Mouse (Mus musculus): ENCODE measurements around the gene Pold4. TPM values are rescaled to one million over a fixed set of nuclear protein-coding genes. Genes with fewer than 3 reads are reported as not detected.
"Not testable (repeated sequence)": the region's sequence is repeated elsewhere in the genome, so short reads cannot be mapped to it uniquely, and the experiment has no call there.

The Pold4 gene
- polyA plus RNA-seq, 2 experiments from 2014 or later: 117 to 151 TPM

DNA sequence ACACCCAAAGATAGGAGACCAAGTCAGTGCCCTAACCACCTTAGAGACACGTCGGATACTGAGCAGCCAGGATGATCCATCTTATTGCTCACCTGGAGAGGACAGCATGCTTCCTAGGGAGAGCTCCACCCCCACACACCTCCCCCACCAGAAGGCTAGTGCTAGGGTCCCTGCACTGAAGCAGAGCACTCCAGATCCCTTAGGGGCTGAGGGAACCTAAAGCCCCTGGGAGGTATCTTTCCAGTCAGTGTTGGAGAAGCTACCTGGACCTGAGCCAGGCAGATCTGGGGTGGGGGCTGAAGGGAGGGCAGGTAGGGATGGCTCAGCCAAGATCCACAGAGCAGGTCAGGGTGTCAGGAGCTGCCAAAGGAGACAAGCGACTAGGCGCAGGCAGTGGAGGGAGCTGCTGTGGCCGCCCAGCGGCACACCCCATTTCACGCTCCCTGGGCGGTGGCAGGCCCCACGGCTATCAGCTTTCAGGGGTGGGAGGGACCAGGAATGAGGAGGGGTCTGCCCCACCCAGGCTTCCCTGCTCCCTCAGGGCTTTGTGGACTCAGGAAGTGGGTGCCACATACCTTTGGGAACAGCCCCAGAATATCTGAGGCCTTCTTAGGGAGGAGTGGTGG is 2.1 kb upstream of the Pold4 start:
- no peak for ATAC-seq

- ATAC-seq: no peak
Measured at GRCm38 (mm10) chr19:4230415-4230814, 1.3 kb upstream of the Pold4 start.

DNA sequence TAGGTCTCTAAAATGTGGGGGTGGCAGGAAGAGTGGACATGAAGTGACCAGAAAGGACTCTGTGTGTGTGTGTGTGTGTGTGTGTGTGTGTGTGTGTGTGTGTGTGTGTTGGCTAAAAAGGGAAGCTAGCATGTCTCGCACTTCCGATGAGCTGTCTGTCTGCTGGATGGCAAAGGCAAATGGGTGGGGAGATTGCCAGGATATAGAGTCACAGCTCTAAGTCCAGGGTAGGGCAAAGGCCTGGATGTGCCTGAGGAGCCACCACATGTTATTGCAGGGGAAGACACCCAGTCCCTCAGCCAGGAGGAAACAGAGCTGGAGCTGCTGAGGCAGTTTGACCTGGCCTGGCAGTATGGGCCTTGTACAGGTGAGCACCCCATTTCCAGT is 480 bp downstream of the Pold4 start:
- ATAC-seq: peak; percentile 45

GRCm38 (mm10) chr19:4232651-4233050 is 952 bp downstream of the Pold4 start:
- ATAC-seq: no peak

DNA sequence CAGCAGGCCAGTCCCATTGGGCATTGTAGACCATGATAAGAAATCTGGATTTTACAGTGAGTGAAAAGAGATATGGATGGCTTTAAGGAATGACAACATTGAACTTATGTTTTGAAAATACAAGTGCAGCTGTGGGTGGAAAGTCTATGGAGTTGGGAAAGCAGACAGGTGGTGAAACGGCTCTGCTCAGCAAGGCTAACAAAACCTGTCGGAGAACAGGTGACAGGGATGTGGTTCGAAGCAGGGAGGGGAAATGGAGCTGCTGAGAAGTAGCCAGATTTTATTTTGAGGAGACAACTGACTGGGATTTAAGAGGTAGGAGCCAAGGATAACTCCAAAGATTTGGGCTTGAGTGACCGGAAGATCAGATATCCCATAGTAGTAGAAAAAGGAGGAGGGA is 2.8 kb downstream of the Pold4 start:
- no peak for ATAC-seq

GRCm38 (mm10) chr19:4240247-4240668 is 8.6 kb downstream of the Pold4 start:
- ATAC-seq: no peak

- ATAC-seq: no peak
Measured at GRCm38 (mm10) chr19:4242416-4242815, 10.7 kb downstream of the Pold4 start.

DNA sequence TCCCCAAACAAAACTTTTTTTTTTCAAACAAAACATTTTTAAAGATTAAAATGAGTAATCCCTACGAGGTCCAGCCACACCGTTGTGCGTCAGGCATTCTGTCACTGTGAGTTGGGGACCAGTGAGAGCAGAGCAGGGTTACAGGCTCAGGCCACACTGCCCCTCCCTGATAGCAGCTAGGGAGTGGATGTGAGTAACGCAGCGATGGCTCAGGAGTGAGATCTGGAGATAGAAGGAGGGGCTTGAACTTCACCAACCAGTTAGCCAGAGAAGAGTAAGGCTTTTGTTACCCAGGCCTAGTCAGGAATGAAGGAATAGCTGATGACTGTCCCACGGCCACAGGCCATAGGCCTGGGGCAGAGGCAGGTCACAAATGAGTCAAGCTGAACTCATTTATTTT is 13.1 kb downstream of the Pold4 start:
- ATAC-seq: no peak

DNA sequence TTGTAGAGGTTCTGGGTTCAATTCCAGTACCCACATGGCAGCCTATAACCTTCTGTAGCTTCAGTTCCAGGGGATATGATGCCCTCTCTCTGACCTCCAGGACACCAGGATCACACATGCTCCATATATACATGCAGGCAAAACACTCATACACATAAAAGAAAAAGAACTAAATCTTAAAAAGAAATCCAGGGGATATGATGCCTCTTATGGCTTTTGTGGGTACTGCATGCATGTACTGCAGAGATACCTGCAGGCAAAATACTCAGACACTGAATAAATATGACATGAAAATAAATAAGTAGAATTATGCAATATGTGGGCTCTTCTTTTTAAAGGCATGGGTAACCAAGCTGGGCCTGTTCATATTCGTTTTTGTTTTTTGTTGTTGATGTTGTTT is 15.3 kb downstream of the Pold4 start:
- ATAC-seq: no peak

DNA sequence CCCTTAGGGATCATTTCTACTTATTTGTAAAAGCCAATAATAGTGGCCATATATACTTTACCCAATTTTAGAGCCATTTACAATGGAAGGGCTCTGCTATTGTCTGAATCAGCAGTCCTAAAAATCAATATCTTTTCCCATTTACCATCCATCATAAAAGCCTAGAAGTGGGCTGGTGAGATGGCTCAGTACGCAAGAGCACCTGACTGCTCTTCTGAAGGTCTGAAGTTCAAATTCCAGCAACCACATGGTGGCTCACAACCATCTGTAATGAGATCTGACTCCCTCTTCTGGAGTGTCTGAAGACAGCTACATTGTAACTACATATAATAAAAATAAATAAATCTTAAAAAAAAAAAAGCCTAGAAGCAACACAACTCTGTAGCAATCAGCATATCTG is 17.0 kb downstream of the Pold4 start:
- ATAC-seq: not testable (repeated sequence)

- ATAC-seq: no peak
Measured at GRCm38 (mm10) chr19:4254230-4254629, 22.5 kb downstream of the Pold4 start.

GRCm38 (mm10) chr19:4255583-4256162 is 24.0 kb downstream of the Pold4 start:
- no peak for ATAC-seq

DNA sequence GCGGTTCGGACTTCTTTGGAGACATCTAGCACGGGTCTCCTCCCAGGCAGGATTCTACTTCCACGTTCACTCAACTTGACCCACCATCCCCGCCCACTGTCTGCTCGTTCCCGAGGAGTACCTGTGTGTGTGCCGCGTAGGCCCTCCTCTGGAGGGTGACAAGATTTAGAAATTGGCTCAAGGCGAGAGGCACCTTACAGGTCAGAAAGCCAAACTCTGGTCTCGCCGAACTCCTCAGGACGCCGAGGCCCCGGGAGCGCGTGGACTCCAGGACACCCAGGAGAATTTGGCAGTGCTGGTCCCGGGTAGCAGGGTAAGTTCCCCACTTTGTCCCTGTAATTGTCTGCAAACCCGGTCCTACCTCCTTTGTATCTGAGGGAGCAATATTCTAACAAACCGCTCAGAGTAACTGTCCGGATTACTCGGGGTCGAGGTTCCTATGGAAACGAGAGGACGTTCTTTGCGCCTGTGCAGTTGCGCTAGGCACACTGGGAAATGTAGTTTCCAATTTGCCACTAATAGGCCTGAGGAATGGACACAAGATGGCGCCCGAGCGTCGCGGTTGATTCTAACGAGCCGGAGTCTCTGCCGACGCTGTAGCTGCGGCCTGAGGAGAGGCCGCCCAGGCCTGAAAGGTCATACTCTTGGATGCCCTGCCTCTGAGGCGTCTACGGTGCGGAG is 25.7 kb downstream of the Pold4 start:
- peak; percentile 78 for ATAC-seq

DNA sequence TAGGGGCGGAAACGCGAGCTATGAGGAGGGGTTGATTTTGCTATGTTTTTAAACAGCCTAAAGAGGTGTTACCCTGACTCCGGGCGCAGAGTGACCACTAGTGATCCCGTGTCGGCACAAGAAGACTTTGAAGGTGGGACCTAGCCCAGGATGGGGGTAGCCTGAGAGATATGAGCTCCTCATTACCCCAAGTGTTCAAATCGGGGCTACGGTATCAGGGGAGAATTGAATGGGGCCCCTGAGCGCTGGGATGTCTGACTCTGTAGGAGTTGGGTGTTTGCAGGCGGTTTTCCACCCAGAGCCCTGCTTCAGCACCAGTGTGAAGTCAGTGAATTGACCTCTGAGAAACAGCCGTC is 26.2 kb downstream of the Pold4 start:
- ATAC-seq: no peak

DNA sequence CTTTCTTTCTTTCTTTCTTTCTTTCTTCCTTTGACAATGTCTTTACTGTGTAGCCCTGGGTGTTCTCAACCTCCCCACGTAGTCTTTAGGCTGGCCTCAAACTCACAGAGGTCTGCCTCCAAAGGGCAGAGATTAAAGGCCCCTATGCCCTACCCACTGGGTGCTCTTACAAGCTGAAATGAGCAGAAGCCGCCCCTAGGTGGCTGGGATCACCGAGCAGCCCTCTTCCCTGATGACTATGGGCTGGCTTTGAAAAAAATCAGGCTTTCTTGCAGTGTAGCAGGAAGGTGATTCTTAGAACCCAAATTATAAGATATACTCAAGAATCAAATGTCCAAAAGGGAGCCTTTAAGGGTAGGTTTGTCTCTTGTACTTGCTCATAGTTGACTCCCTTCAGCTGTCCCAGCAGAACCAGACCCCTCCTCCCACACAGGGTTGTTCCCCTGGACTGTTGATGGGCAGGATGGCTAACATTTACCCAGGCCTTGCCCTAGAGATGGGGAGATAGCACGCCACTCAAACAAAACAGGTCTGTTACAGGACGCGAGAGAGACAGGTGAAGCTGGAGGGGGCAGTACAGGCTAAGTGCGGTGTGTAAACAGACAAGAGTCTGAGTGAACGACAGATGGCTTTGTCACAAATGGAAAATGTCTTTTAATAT is 29.5 kb downstream of the Pold4 start:
- ATAC-seq: peak; percentile 37

- no peak for ATAC-seq
Measured at GRCm38 (mm10) chr19:4262756-4263155, 31.1 kb downstream of the Pold4 start.

DNA sequence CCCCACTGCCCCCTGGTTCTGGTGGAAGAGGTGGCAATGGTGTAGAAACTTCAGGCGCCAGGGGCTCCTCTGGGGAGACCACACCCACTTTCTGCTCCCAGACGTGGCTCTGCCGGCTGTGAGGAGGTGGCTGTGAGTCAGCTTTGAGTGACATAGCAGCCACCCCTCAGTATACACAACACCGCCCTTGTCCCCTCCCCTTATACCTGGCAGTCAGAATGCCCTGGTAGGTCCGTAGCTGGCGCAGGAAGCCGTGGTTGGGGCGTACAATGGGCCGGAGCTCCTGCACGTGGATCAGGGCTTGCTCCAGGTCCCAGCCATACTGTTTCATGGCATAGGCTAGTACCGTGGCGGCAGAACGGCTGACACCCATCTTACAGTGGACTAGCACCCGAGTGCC is 32.0 kb downstream of the Pold4 start:
- no peak for ATAC-seq

GRCm38 (mm10) chr19:4264171-4264780 is 32.6 kb downstream of the Pold4 start:
- no peak for ATAC-seq

- no peak for ATAC-seq
Measured at GRCm38 (mm10) chr19:4265956-4266355, 34.3 kb downstream of the Pold4 start.

- ATAC-seq: peak; percentile 61
Measured at GRCm38 (mm10) chr19:4268566-4269361, 37.1 kb downstream of the Pold4 start, which contains the start of gene Ssh3. Gene Ssh3 (minus strand): TSS chr19:4269180.

DNA sequence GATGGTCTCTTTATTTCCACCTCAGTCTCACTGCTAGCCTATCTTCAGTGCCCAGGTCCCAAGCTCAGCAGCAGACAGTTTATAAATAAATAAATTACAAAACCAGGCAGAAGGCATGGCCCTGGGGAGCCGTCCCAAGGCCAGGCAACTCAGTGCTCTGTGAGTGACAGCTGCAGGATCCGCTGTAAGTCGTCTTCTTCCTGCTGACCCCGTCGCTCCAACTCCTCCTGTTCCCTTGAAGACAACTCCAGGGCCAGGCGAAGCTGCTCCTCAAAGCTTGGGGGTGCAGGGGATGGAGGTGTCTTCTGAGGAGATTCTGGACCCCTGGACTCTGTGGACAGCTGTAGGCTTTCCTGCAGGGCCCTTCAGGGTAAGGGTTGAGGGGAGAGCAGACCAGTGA is 38.5 kb downstream of the Pold4 start:
- no peak for ATAC-seq

DNA sequence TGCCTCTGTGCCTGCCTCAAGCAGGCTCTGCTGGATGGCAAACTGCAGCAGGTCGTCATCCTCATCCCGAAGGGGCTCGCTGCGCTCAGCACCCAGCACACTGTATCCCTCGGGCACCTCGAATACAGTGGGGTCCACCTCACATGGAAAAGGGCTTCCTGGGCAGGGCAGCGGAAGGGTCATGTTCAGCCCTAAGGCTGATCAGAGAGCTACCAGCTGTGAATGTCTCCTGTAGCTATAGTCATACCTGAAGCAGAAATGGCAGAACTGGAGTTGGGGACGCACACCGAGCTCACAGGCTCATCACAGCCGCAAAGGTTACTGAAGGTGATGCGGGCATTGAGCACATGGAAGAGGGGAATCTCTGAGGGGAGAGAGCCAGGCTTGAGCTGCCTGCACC is 39.3 kb downstream of the Pold4 start:
- ATAC-seq: no peak

Data from activated CD4-positive, CD25-positive, alpha-beta regulatory T cell, adult 4 months (primary cell).